Mouse (Mus musculus) forebrain, embryonic 11.5 days (tissue): ENCODE data around the gene Prox2. TPM values are rescaled to one million over a fixed set of nuclear protein-coding genes. Genes with fewer than 3 reads are reported as not detected.

Experiments
- polyA plus RNA-seq: library from polyadenylated mRNA; unstranded; fragments of >200 nt; fragmentation: Nextera tagmentation; extraction: Ambion mirVana; gene quantifications from 2 replicates; pipeline ENCODE4 v1.2.1, GENCODE M21; 2014

Prox2 gene
- polyA plus RNA-seq, 1 experiment from 2014 or later: 3.5 TPM

Other genes starting within 250 kb of the Prox2 start
- gene Ltbp2, start 234.2 kb downstream of the Prox2 start, polyA plus RNA-seq: 0.65 TPM in 1 of 2 replicates, not detected in the other
- gene Fcf1, start 139.9 kb downstream of the Prox2 start, polyA plus RNA-seq: 141 and 148 TPM in 2 replicates
- 25.1 and 29.3 TPM in 2 replicates for gene Arel1, start 139.9 kb downstream of the Prox2 start, polyA plus RNA-seq
- gene Ylpm1, start 114.4 kb downstream of the Prox2 start, polyA plus RNA-seq: 46.8 and 55.5 TPM in 2 replicates
- 118 TPM in 2 replicates for gene Dlst, start 74 bp upstream of the Prox2 start, polyA plus RNA-seq
- 1.9 and 2.8 TPM in 2 replicates for gene Rps6kl1, start 40.5 kb upstream of the Prox2 start, polyA plus RNA-seq
- gene Pgf, start 67.0 kb upstream of the Prox2 start, polyA plus RNA-seq: 3.1 and 3.7 TPM in 2 replicates
- 98.9 and 109 TPM in 2 replicates for gene Eif2b2, start 108.7 kb upstream of the Prox2 start, polyA plus RNA-seq
- gene Mlh3, start 159.8 kb upstream of the Prox2 start, polyA plus RNA-seq: 8.7 and 9.8 TPM in 2 replicates
- 53.6 and 61.9 TPM in 2 replicates for gene Acyp1, start 177.7 kb upstream of the Prox2 start, polyA plus RNA-seq
- 1.2 and 1.8 TPM in 2 replicates for gene Zc2hc1c, start 177.8 kb upstream of the Prox2 start, polyA plus RNA-seq
- 13.8 and 14.0 TPM in 2 replicates for gene Nek9, start 228.6 kb upstream of the Prox2 start, polyA plus RNA-seq